Mouse (Mus musculus): Measurements from ENCODE around the gene Eps8. TPM values are rescaled to one million over a fixed set of nuclear protein-coding genes. Genes with fewer than 3 reads are reported as not detected.

Eps8 gene
- polyA plus RNA-seq, 2 experiments: 14.9 to 33.3 TPM

GRCm38 (mm10) chr6:137606541-137606940 is 48.1 kb downstream of the Eps8 start:
- DNase-seq (ENCODE audit: low spot score): no peak
- no peak overlapping the region for H3K4me2 ChIP-seq (replicated peaks; ENCODE audit: low read depth, low read length, severe bottlenecking)
- H3K27ac ChIP-seq (replicated peaks; ENCODE audit: low read depth, low read length): no peak overlapping the region
- H3K36me3 ChIP-seq (ENCODE audit: control insufficient read depth, insufficient read depth, low read length): no peaks in the 10 kb centered on the region
- 89% methylated on average over 7 of the region's 7 CpGs for WGBS
- H3K9ac ChIP-seq (ENCODE audit: low read depth, low read length, severe bottlenecking): no peak overlapping the region
- TF ChIP-seq POLR2A (IDR thresholded peaks at IDR 0.05; ENCODE audit: borderline replicate concordance, extremely low read depth, insufficient read depth, insufficient read length): no peak
- ATAC-seq (ENCODE audit: low FRiP score, low read depth): no peak
- no peaks in the 10 kb centered on the region for H3K9me3 ChIP-seq (ENCODE audit: control insufficient read depth, low read length)
- H3K27me3 ChIP-seq (ENCODE audit: control insufficient read depth, insufficient read depth, low read length): no peaks in the 10 kb centered on the region
- H3K4me1 ChIP-seq (ENCODE audit: control insufficient read depth, insufficient read depth, low read length): no peaks in the 10 kb centered on the region
- H3K4me3 ChIP-seq (replicated peaks; ENCODE audit: low read length): no peak overlapping the region

- Histone ChIP-seq H3K9ac (ENCODE audit: low read depth, low read length, severe bottlenecking) (no peak overlapping the region), H3K4me1 (ENCODE audit: control insufficient read depth, insufficient read depth, low read length) (no peaks in the 10 kb centered on the region), H3K27me3 (ENCODE audit: control insufficient read depth, insufficient read depth, low read length) (no peaks in the 10 kb centered on the region), H3K36me3 (ENCODE audit: control insufficient read depth, insufficient read depth, low read length) (no peaks in the 10 kb centered on the region), H3K9me3 (ENCODE audit: control insufficient read depth, low read length) (no peaks in the 10 kb centered on the region), H3K27ac (replicated peaks; ENCODE audit: low read depth, low read length) (no peak overlapping the region), H3K4me2 (replicated peaks; ENCODE audit: low read depth, low read length, severe bottlenecking) (no peak overlapping the region), H3K4me3 (replicated peaks; ENCODE audit: low read length) (no peak overlapping the region)
- no peak for DNase-seq (ENCODE audit: low spot score)
- 78% methylated on average over 4 of the region's 4 CpGs for WGBS
- ATAC-seq (ENCODE audit: low FRiP score, low read depth): no peak
- TF ChIP-seq POLR2A (IDR thresholded peaks at IDR 0.05; ENCODE audit: borderline replicate concordance, extremely low read depth, insufficient read depth, insufficient read length): no peak
Measured at GRCm38 (mm10) chr6:137604417-137605248, 50.0 kb downstream of the Eps8 start.

- Histone ChIP-seq H3K9me3 (ENCODE audit: control insufficient read depth, low read length) (no peaks in the 10 kb centered on the region), H3K4me1 (ENCODE audit: control insufficient read depth, insufficient read depth, low read length) (no peaks in the 10 kb centered on the region), H3K4me3 (replicated peaks; ENCODE audit: low read length) (no peak overlapping the region), H3K27ac (replicated peaks; ENCODE audit: low read depth, low read length) (no peak overlapping the region), H3K27me3 (ENCODE audit: control insufficient read depth, insufficient read depth, low read length) (no peaks in the 10 kb centered on the region), H3K36me3 (ENCODE audit: control insufficient read depth, insufficient read depth, low read length) (no peaks in the 10 kb centered on the region), H3K4me2 (replicated peaks; ENCODE audit: low read depth, low read length, severe bottlenecking) (no peak overlapping the region), H3K9ac (ENCODE audit: low read depth, low read length, severe bottlenecking) (no peak overlapping the region)
- no peak for DNase-seq (ENCODE audit: low spot score)
- ATAC-seq (ENCODE audit: low FRiP score, low read depth): no peak
- no peak for TF ChIP-seq POLR2A (IDR thresholded peaks at IDR 0.05; ENCODE audit: borderline replicate concordance, extremely low read depth, insufficient read depth, insufficient read length)
- WGBS: 31% methylated on average over 7 of the region's 7 CpGs
Measured at GRCm38 (mm10) chr6:137598306-137598705, 56.4 kb downstream of the Eps8 start.

GRCm38 (mm10) chr6:137597442-137598058 is 57.1 kb downstream of the Eps8 start:
- no peaks in the 10 kb centered on the region for H3K4me1 ChIP-seq (ENCODE audit: control insufficient read depth, insufficient read depth, low read length)
- WGBS: 88% methylated on average over 8 of the region's 8 CpGs
- no peak for DNase-seq (ENCODE audit: low spot score)

GRCm38 (mm10) chr6:137592582-137592981 is 62.1 kb downstream of the Eps8 start:
- Histone ChIP-seq H3K9ac (ENCODE audit: low read depth, low read length, severe bottlenecking) (no peak overlapping the region), H3K4me2 (replicated peaks; ENCODE audit: low read depth, low read length, severe bottlenecking) (no peak overlapping the region), H3K4me1 (ENCODE audit: control insufficient read depth, insufficient read depth, low read length) (no peaks in the 10 kb centered on the region), H3K9me3 (ENCODE audit: control insufficient read depth, low read length) (no peaks in the 10 kb centered on the region), H3K4me3 (replicated peaks; ENCODE audit: low read length) (no peak overlapping the region), H3K27ac (replicated peaks; ENCODE audit: low read depth, low read length) (no peak overlapping the region), H3K36me3 (ENCODE audit: control insufficient read depth, insufficient read depth, low read length) (no peaks in the 10 kb centered on the region), H3K27me3 (ENCODE audit: control insufficient read depth, insufficient read depth, low read length) (no peaks in the 10 kb centered on the region)
- TF ChIP-seq POLR2A (IDR thresholded peaks at IDR 0.05; ENCODE audit: borderline replicate concordance, extremely low read depth, insufficient read depth, insufficient read length): no peak
- DNase-seq (ENCODE audit: low spot score): no peak
- whole genome bisulfite sequencing: 91% methylated on average over 10 of the region's 10 CpGs
- no peak for ATAC-seq (ENCODE audit: low FRiP score, low read depth)

More at GRCm38 (mm10) chr6:137597442-137598058, 57.1 kb downstream of the Eps8 start:
- Histone ChIP-seq H3K4me2 (replicated peaks; ENCODE audit: low read depth, low read length, severe bottlenecking) (no peak overlapping the region), H3K9ac (ENCODE audit: low read depth, low read length, severe bottlenecking) (no peak overlapping the region), H3K27me3 (ENCODE audit: control insufficient read depth, insufficient read depth, low read length) (no peaks in the 10 kb centered on the region), H3K27ac (replicated peaks; ENCODE audit: low read depth, low read length) (no peak overlapping the region), H3K9me3 (ENCODE audit: control insufficient read depth, low read length) (no peaks in the 10 kb centered on the region), H3K36me3 (ENCODE audit: control insufficient read depth, insufficient read depth, low read length) (no peaks in the 10 kb centered on the region), H3K4me3 (replicated peaks; ENCODE audit: low read length) (no peak overlapping the region)
- no peak for ATAC-seq (ENCODE audit: low FRiP score, low read depth)
- TF ChIP-seq POLR2A (IDR thresholded peaks at IDR 0.05; ENCODE audit: borderline replicate concordance, extremely low read depth, insufficient read depth, insufficient read length): no peak

All from limb, embryonic 14.5 days (tissue).